Mouse (Mus musculus): Measurements from ENCODE around the gene Nhlh1. TPM values are rescaled to one million over a fixed set of nuclear protein-coding genes. Genes with fewer than 3 reads are reported as not detected.

Nhlh1 gene
- polyA plus RNA-seq, 1 experiment: not detected

DNA sequence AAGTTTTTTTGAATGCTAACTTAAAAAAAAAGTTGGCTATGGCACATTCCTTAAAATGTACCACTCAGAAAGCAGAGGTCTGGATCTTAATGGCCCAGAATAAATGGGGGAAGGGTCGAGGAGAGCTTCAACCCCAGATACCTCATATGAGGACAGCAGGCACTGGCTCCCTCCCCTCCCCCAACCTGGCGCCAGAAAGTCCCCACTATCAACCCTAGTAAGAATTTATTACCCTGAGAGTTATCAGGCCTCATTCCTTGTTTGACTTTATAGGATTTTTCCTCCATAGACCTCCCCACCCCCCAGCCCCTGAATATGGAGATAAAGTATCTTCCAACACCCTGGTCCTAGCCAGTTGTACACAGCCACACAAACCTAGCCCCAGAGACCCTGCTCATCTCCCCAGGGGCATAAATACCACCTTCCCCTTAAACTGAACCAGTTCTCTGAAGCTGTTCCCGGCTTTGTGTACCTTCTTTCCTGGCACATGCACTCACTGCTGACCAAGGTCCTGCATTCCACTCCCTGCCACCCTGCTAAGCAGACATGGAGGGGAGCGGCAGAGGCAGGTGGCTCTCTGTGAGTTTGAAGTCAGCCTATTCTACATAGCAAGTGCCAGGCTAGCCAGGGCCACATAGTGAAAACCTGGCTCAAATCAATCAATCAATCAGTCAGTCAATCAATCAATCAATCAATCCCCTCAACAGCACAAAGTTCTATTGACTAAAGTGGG, 6.1 kb upstream of the Nhlh1 start:
- 39% methylated on average over 4 of the region's 4 CpGs for WGBS

DNA sequence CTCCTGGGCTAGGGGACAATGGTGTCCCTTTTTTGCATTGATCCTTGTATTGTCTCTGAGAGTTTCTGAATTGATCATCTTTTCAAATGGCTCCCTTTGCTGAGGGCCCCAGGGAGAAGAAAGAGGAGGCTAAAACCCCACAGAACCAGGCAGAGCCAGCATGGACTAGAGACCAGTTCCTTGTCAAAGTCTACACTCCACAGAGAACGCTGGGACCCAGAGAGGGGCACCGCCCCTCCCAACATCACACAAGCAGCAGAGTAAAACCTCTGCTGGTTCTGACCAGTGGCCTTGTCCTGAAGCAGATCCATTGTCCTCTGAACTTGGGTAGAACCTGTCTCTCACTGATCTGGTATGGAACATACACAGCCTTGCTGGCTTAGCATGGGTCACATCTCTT, 4.7 kb upstream of the Nhlh1 start:
- DNase-seq: no peak
- 79% methylated on average over 2 of the region's 2 CpGs for WGBS
- TF ChIP-seq CTCF (conservative IDR thresholded peaks at IDR 0.05; ENCODE audit: insufficient read depth, insufficient read length, low read depth, low read length) (no peak), POLR2A (IDR thresholded peaks at IDR 0.05; ENCODE audit: low read depth, low read length) (no peak)

More for the DNA sequence above, 6.1 kb upstream of the Nhlh1 start:
- Histone ChIP-seq H3K4me3 (ENCODE audit: insufficient read depth, low read depth, low read length) (no peak overlapping the region), H3K36me3 (ENCODE audit: control insufficient read depth, insufficient read depth, low read length) (no peaks in the 10 kb centered on the region), H3K27ac (ENCODE audit: insufficient read depth, low read depth, low read length) (no peak overlapping the region), H3K4me1 (ENCODE audit: control insufficient read depth, insufficient read depth, low read length) (no peaks in the 10 kb centered on the region), H3K27me3 (replicated peaks; ENCODE audit: control insufficient read depth, insufficient read depth, low read length) (no peaks in the 10 kb centered on the region)
- DNase-seq: no peak
- TF ChIP-seq POLR2A (IDR thresholded peaks at IDR 0.05; ENCODE audit: low read depth, low read length): no peak
- no peak for TF ChIP-seq CTCF (conservative IDR thresholded peaks at IDR 0.05; ENCODE audit: insufficient read depth, insufficient read length, low read depth, low read length)

DNA sequence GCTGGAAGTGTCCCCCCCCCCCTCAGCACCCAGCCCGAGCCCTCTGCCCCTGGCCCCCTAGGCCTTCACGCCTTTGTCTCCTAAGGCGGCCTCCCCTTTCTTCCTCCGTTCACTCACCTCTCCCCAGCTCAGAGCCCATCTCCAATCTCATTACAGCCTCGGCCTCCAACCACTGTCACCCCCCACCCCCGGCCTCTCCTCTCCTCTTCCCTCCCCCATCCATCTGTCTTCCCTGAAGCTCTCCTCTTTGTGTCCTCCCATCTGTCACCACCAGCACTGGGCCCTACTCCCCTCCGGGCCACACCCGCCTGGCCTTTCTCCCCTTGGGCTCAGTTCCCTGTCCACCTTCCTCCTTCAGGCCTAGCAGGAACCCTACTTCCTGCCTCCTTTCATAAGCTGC, 3.8 kb upstream of the Nhlh1 start:
- Histone ChIP-seq H3K4me3 (ENCODE audit: insufficient read depth, low read depth, low read length) (no peak overlapping the region), H3K36me3 (ENCODE audit: control insufficient read depth, insufficient read depth, low read length) (no peaks in the 10 kb centered on the region), H3K27me3 (replicated peaks; ENCODE audit: control insufficient read depth, insufficient read depth, low read length) (no peaks in the 10 kb centered on the region), H3K4me1 (ENCODE audit: control insufficient read depth, insufficient read depth, low read length) (no peaks in the 10 kb centered on the region), H3K27ac (ENCODE audit: insufficient read depth, low read depth, low read length) (no peak overlapping the region)
- 63% methylated on average over 8 of the region's 8 CpGs for WGBS
- TF ChIP-seq CTCF (conservative IDR thresholded peaks at IDR 0.05; ENCODE audit: insufficient read depth, insufficient read length, low read depth, low read length): no peak
- TF ChIP-seq POLR2A (IDR thresholded peaks at IDR 0.05; ENCODE audit: low read depth, low read length): no peak
- DNase-seq: no peak

More for the DNA sequence above, 4.7 kb upstream of the Nhlh1 start:
- H3K4me3 ChIP-seq (ENCODE audit: insufficient read depth, low read depth, low read length): no peak overlapping the region
- H3K27ac ChIP-seq (ENCODE audit: insufficient read depth, low read depth, low read length): no peak overlapping the region
- H3K27me3 ChIP-seq (replicated peaks; ENCODE audit: control insufficient read depth, insufficient read depth, low read length): no peaks in the 10 kb centered on the region
- H3K36me3 ChIP-seq (ENCODE audit: control insufficient read depth, insufficient read depth, low read length): no peaks in the 10 kb centered on the region
- no peaks in the 10 kb centered on the region for H3K4me1 ChIP-seq (ENCODE audit: control insufficient read depth, insufficient read depth, low read length)

DNA sequence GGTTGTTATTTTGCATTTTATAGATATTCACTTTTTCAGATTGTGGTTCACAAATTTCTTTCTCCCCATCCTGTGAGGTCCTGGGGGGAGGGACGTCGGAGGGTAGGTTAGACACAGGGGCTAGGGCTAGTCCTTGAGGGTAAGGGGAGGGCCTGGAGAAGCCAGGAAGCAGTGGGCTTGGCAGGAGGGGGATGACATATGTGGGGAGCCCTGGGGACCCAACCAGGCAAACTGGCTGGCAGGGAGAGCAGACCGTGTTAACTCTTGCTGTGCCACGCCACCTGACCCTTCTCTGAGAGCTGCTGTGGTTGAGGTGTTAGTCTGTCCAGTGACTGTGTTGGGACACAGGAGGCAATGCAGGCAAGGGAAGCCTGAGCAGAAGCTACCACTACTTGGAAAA, 3.3 kb upstream of the Nhlh1 start:
- Histone ChIP-seq H3K36me3 (ENCODE audit: control insufficient read depth, insufficient read depth, low read length) (no peaks in the 10 kb centered on the region), H3K27ac (ENCODE audit: insufficient read depth, low read depth, low read length) (no peak overlapping the region), H3K4me3 (ENCODE audit: insufficient read depth, low read depth, low read length) (no peak overlapping the region), H3K27me3 (replicated peaks; ENCODE audit: control insufficient read depth, insufficient read depth, low read length) (no peaks in the 10 kb centered on the region), H3K4me1 (ENCODE audit: control insufficient read depth, insufficient read depth, low read length) (no peaks in the 10 kb centered on the region)
- 65% methylated on average over 4 of the region's 4 CpGs for WGBS
- TF ChIP-seq POLR2A (IDR thresholded peaks at IDR 0.05; ENCODE audit: low read depth, low read length): no peak
- TF ChIP-seq CTCF (conservative IDR thresholded peaks at IDR 0.05; ENCODE audit: insufficient read depth, insufficient read length, low read depth, low read length): no peak
- DNase-seq: no peak

DNA sequence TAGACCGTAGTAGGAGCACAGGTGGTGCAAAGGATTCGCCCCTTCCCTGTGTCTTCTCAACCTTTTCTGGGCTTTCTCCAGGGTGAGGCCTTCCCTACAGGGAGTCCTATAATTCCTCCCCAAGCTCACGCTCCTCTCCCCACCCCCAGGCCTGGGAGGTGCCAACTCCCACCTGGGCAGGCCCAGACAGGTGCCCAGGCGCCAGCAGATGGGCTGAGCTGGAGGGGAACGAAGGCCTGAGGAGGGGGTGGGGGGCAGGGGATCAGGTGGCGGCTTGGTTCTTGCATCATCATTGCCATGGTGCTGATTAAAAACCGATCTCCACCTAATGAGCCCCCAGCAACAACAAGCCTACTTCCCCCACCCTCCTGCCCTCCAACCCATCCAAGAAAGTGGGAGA, 1.5 kb upstream of the Nhlh1 start:
- no peak for DNase-seq
- 83% methylated on average over 7 of the region's 7 CpGs for WGBS

GRCm38 (mm10) chr1:172058321-172058720, 948 bp upstream of the Nhlh1 start:
- Histone ChIP-seq H3K4me3 (ENCODE audit: insufficient read depth, low read depth, low read length) (no peak overlapping the region), H3K4me1 (ENCODE audit: control insufficient read depth, insufficient read depth, low read length) (peaks cover 4% of the 10 kb centered on the region; the same call in 1 of the 2 replicates), H3K27ac (ENCODE audit: insufficient read depth, low read depth, low read length) (no peak overlapping the region), H3K27me3 (replicated peaks; ENCODE audit: control insufficient read depth, insufficient read depth, low read length) (no peaks in the 10 kb centered on the region), H3K36me3 (ENCODE audit: control insufficient read depth, insufficient read depth, low read length) (no peaks in the 10 kb centered on the region)
- no peak for TF ChIP-seq CTCF (conservative IDR thresholded peaks at IDR 0.05; ENCODE audit: insufficient read depth, insufficient read length, low read depth, low read length)
- TF ChIP-seq POLR2A (IDR thresholded peaks at IDR 0.05; ENCODE audit: low read depth, low read length): no peak
- no peak for DNase-seq
- 82% methylated on average over 6 of the region's 6 CpGs for WGBS

More for the DNA sequence above, 1.5 kb upstream of the Nhlh1 start:
- Histone ChIP-seq H3K4me3 (ENCODE audit: insufficient read depth, low read depth, low read length) (no peak overlapping the region), H3K27me3 (replicated peaks; ENCODE audit: control insufficient read depth, insufficient read depth, low read length) (no peaks in the 10 kb centered on the region), H3K27ac (ENCODE audit: insufficient read depth, low read depth, low read length) (no peak overlapping the region), H3K36me3 (ENCODE audit: control insufficient read depth, insufficient read depth, low read length) (no peaks in the 10 kb centered on the region), H3K4me1 (ENCODE audit: control insufficient read depth, insufficient read depth, low read length) (peaks cover 3% of the 10 kb centered on the region; the same call in 1 of the 2 replicates)
- no peak for TF ChIP-seq POLR2A (IDR thresholded peaks at IDR 0.05; ENCODE audit: low read depth, low read length)
- no peak for TF ChIP-seq CTCF (conservative IDR thresholded peaks at IDR 0.05; ENCODE audit: insufficient read depth, insufficient read length, low read depth, low read length)

DNA sequence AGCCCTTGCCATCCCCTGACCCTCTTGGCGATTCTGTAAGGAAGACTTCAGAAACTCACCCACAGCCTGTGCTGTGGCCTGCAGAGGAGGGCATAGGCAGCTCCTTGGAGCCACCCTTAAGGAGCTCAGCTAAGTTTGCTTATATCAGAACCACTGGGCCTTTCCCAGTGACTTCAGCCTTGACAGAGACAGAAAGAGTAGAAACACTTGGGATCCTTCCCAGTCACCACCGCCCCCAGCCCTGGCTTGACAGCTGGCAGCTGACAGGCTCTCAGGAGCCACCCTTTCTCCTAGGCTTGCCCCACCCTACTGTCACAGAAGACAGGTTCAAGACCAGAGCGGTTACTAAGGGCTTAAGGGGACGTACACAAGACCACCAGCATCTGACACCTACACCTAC, 1.1 kb downstream of the Nhlh1 start:
- Histone ChIP-seq H3K4me1 (ENCODE audit: control insufficient read depth, insufficient read depth, low read length) (peaks cover 4% of the 10 kb centered on the region; the same call in 1 of the 2 replicates), H3K36me3 (ENCODE audit: control insufficient read depth, insufficient read depth, low read length) (no peaks in the 10 kb centered on the region), H3K27me3 (replicated peaks; ENCODE audit: control insufficient read depth, insufficient read depth, low read length) (0 out of 2 replicates have a peak, but pooled peaks cover 2% of the 10 kb centered on the region), H3K27ac (ENCODE audit: insufficient read depth, low read depth, low read length) (no peak overlapping the region), H3K4me3 (ENCODE audit: insufficient read depth, low read depth, low read length) (no peak overlapping the region)
- 84% methylated on average over 4 of the region's 4 CpGs for WGBS
- TF ChIP-seq CTCF (conservative IDR thresholded peaks at IDR 0.05; ENCODE audit: insufficient read depth, insufficient read length, low read depth, low read length) (no peak), POLR2A (IDR thresholded peaks at IDR 0.05; ENCODE audit: low read depth, low read length) (no peak)
- DNase-seq: no peak

All from kidney, adult 2 months (tissue).